Mouse (Mus musculus): ENCODE data around the gene Prkg1.

- no peak for TF ChIP-seq CTCF (IDR thresholded peaks at IDR 0.05; ENCODE audit: control insufficient read depth, insufficient read depth, low read length)
- TF ChIP-seq POLR2A (IDR thresholded peaks at IDR 0.05; ENCODE audit: borderline replicate concordance, control insufficient read depth, low read depth, low read length), result no peak
Observed at GRCm38 (mm10) chr19:30549854-30550647, 1214.8 kb downstream of the Prkg1 start.

Data from bone marrow, adult 2 months (tissue).